Mouse (Mus musculus): ENCODE results near the gene Dand5.

- TF ChIP-seq GATA1 (IDR thresholded peaks at IDR 0.05; ENCODE audit: borderline replicate concordance, low read length) (no peak), CTCF (IDR thresholded peaks at IDR 0.05; ENCODE audit: low read depth, low read length) (no peak), POLR2AphosphoS5 (IDR thresholded peaks at IDR 0.05; ENCODE audit: insufficient replicate concordance, low read depth, low read length) (no peak; the same call in 1 of the 2 replicates)
Observed at GRCm38 (mm10) chr8:84847684-84848435, 25.2 kb upstream of the Dand5 start.

All from G1E (cell line).